Mouse (Mus musculus) olfactory bulb, adult 2 months (tissue): ENCODE measurements at regions not wholly inside any gene's neighbourhood (a gene's known extent, or its start where the extent isn't known, plus 50 kb on each side); places are given as distances from the start of the nearest gene placed in this dataset.
A peak's percentile ranks its signal among the peaks of the same experiment; 100 is the strongest.

Experiments used
- H3K27ac ChIP-seq: fragments of 200-500 bp; 2 replicates; pipeline ENCODE4 v1.5.1; 2012; ENCODE audit warnings: low read depth, low read length; ENCODE audit not compliant: insufficient read depth
- H3K4me1 ChIP-seq: fragments of 200-500 bp; 2 replicates; pipeline ENCODE4 v1.6.1; 2012; ENCODE audit warnings: low read length; ENCODE audit not compliant: control insufficient read depth, insufficient read depth
- H3K4me3 ChIP-seq: fragments of 200-500 bp; 2 replicates; pipeline ENCODE4 v1.5.1; 2012; ENCODE audit warnings: mild to moderate bottlenecking, low read depth, low read length, moderate library complexity; ENCODE audit not compliant: insufficient read depth
- CTCF ChIP-seq: fragments of 200-500 bp; IDR thresholded peaks from 2 replicates; pipeline ENCODE4 v1.5.1; 2012; ENCODE audit warnings: low read depth, mild to moderate bottlenecking, low read length, moderate library complexity; ENCODE audit not compliant: insufficient read depth
- POLR2A ChIP-seq: fragments of 200-500 bp; IDR thresholded peaks from 2 replicates; pipeline ENCODE4 v1.6.1; 2012; ENCODE audit warnings: mild to moderate bottlenecking, low read depth, low read length, moderate library complexity; ENCODE audit not compliant: insufficient read depth
- WGBS: fragments of 180-500 bp; shearing (Covaris S2); methylation state at CpG from one replicate; pipeline ENCODE4 v1.1.7; 2018; 5-methylcytosine and 5-hydroxymethylcytosine counted together

DNA sequence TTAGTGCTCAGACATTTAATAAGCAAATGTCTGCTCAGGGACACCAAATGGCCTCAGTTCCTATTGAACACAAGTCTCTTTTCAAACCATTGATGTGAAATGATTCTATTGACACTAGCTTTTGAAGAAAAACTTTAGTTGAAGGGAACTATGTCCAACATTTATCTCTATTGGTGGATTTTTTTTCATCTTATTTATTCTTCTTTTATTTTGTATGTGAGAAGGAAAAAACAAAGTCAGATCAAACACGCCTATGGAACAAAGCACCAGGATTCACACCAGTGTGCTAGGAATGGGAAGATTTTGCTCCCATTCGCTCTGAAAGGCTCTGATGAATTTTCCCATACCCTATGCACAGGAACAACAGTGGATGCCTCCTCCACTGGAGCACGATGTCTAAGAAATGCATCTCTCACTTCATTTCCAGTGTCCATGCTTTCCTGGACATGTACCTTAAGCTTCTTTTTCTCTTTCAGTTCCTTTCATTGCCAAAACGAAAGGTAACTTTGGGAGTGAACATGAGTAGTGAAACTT lies 416.4 kb downstream of the Tmem161b start:
- Histone ChIP-seq H3K4me3 (no peak overlapping the region), H3K4me1 (no peaks in the 10 kb centered on the region), H3K27ac (no peak overlapping the region)
- 63% methylated on average over 4 of the region's 4 CpGs for WGBS
- no peak for TF ChIP-seq POLR2A
- no peak for TF ChIP-seq CTCF

DNA sequence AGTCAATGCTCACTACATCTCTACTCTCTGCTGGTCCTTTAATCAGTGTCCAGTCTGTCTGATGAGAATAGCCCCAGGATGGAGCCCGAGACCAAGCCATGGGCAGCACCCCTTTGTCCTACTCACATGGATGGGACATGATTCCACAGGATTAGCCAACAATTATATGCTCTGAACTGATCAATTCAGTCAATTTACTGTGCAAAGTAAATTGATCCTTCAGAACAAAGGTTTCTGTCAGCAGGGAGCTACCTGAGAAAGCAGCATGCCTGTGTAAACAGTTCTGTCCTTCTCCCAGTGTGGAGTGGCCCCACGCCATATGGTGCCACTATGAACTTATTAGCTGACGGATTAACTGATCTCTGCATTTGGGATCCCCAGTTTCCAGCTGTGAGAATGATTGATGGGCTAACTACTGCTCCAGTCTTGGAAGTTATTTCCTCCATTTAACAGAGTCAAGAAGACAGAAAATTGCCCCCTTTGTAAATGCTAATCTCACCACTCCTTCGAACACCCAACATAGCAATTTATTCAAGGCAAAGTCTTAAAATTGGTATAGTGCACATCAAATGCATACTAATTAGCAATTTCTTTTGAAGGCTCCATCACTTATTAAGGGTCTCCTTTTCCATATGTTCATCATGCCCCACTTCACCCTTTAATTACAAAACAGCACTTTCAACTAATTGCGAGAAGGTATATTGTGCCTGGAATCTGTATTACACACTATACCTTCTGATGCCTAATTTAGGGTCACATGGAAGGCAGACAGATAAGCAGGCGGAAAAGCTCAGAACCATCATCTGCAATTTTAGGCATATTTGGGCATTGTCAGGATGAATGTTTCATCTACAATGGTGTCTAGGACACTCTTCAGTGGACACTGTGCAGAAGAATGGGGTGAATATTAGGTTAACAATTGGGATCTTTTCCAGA lies 417.3 kb downstream of the Tmem161b start:
- no peak overlapping the region for H3K4me3 ChIP-seq
- 45% methylated on average over 6 of the region's 6 CpGs for WGBS
- TF ChIP-seq CTCF (no peak), POLR2A (no peak)
- H3K4me1 ChIP-seq: no peaks in the 10 kb centered on the region
- H3K27ac ChIP-seq: 0 out of 2 replicates have a peak overlapping the region, but pooled peaks have one; percentile 13

DNA sequence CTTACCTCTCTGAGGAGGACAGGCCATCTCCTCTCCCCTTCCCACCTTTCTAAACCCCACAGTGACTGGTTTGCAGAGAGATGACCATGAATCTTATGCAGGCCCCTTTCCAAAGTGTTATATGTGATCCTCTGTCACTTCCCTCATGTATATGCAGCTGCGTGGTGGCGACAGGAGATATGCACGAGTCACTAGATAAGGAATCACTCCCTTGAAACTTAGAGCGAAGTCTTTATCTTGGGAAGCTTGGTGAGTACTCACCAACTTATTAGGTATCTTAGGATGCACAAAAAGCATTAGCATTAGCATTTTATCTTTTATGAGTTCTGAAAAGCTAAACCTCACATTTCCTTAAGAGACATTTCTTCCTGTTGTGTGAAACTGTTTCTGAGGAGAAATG lies 421.9 kb downstream of the Tmem161b start:
- no peak overlapping the region for H3K4me3 ChIP-seq
- 98% methylated on average over 4 of the region's 4 CpGs for WGBS
- H3K4me1 ChIP-seq: no peaks in the 10 kb centered on the region
- no peak overlapping the region for H3K27ac ChIP-seq
- no peak for TF ChIP-seq CTCF
- TF ChIP-seq POLR2A: no peak

DNA sequence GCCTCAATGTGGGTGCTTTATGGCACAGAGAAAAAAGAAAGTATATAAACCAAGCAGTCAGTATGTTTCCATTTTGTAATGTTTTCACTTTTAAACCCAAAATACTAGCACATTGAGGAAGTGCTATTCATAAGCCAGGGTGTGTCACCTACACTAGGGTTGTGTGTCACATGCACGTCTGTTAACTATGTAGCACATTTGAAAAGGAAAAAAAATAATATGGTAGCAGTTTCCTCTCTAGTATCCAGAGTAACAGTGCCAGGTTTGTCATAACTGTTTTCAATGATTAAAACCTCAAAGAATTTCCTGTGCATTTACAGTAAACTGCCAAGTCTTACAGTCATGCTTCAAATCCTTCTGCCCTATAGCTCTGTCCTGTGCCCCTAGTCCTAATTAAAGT lies 424.8 kb downstream of the Tmem161b start:
- H3K27ac ChIP-seq: no peak overlapping the region
- 88% methylated on average over 1 of the region's 1 CpGs for WGBS
- no peak for TF ChIP-seq CTCF
- H3K4me3 ChIP-seq: no peak overlapping the region
- H3K4me1 ChIP-seq: no peaks in the 10 kb centered on the region

DNA sequence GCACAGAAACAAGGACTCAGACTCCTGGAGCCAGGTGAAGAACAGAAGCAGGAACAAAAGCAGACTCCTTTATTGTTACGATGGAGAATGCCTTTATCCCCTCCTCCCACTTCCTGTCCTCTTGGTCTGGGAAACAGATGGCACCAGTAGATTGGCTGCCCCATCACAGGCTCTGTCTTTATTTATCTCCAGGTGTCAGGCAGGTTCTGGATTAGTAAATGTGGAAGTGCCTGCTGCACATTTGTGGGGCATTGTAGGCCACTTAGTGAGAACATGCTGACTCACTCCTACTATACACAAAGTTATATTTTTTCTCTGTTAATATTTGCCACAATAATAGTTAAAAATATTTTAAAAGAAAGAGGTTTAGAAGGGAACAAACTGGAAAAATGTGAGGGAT lies 426.0 kb downstream of the Tmem161b start:
- TF ChIP-seq POLR2A (no peak), CTCF (no peak)
- no peak overlapping the region for H3K4me3 ChIP-seq
- 81% methylated on average over 1 of the region's 1 CpGs for WGBS
- H3K27ac ChIP-seq: no peak overlapping the region
- H3K4me1 ChIP-seq: no peaks in the 10 kb centered on the region

DNA sequence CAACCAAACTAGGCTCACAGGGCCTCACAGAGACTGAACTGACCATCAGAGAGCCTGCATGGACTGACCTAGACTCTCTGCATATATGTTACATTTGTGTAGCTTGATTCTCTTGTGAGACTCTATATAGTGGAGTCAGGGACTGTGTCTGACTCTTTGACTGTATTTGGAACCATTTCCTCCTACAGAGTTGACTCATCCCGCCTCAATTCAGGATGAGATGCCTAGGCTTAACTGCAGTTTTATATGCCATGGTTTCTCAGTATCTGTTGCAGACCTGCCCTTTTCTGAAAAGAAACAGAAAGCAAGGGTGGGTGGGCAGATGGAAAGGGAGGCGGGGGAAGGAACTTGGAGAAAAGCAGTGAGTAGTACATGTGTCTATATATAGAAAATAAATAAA lies 441.9 kb downstream of the Tmem161b start:
- no peak overlapping the region for H3K4me3 ChIP-seq
- peak overlapping the region; percentile 54 for H3K27ac ChIP-seq
- no peaks in the 10 kb centered on the region for H3K4me1 ChIP-seq
- no peak for TF ChIP-seq POLR2A
- TF ChIP-seq CTCF: no peak
- 48% methylated on average over 2 of the region's 2 CpGs for WGBS

DNA sequence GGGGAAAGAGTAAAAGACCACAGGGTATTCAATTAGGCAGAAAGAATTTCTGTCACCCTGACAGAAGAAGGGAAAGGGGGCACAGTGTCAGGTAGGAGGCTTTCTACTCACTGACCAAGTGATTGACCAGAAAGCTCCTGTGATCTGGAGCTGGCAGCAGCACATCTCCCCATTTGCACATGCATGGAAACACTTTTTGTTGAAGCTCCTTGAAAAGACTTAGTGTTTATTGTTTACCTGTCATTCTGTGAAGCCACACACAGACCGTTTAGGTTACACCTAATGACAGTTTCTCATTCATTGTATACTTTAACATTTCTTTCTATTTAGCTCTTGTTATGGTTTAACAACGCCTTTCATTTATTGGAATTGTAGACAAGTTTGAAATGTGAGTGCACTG lies 458.9 kb downstream of the Tmem161b start:
- Histone ChIP-seq H3K4me1 (no peaks in the 10 kb centered on the region), H3K4me3 (no peak overlapping the region), H3K27ac (no peak overlapping the region)
- TF ChIP-seq CTCF: no peak
- TF ChIP-seq POLR2A: no peak
- WGBS: 49% methylated on average over 2 of the region's 2 CpGs

DNA sequence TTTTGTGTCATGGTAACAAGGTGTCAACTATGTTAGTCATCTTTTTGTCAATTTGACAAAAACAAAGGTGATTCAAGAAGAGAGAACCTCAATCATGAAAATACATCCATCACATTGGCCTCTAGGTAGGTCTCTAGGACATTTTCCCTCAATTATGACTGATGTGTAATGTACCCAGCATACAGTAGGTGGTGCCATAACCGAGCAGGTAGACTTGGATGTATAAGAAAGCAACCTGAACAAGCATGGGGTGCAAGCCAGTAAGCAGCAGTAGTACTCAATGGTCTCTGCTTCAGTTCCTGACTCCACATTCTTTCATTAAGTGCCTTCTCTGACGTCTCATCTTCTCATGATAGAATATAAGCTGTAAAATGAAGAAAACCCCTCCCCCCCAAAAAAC lies 463.8 kb downstream of the Tmem161b start:
- Histone ChIP-seq H3K4me3 (no peak overlapping the region), H3K27ac (no peak overlapping the region), H3K4me1 (peaks cover 3% of the 10 kb centered on the region; the same call in 1 of the 2 replicates)
- TF ChIP-seq POLR2A: no peak
- WGBS: 72% methylated on average over 2 of the region's 2 CpGs

DNA sequence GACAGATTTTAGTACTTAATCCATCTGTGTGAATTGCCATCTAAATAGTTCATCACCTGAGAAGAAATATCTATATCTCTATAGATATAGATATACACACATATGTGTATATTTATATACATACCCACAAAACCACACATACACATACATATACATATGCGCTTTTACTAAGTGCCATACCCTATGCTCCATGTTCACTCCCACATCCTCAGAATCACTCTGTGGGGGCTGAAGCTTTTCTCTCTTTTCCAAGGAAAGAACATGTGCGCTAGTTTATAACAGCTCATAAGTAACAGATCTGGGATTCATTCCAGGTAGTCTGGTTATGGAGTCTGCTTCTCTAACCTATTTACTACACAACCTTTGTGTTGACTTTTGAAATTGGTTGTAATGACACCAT lies 471.4 kb downstream of the Tmem161b start:
- Histone ChIP-seq H3K4me1 (peaks cover 3% of the 10 kb centered on the region; the same call in 1 of the 2 replicates), H3K4me3 (no peak overlapping the region), H3K27ac (no peak overlapping the region)
- WGBS: 85% methylated on average over 2 of the region's 2 CpGs
- no peak for TF ChIP-seq POLR2A
- TF ChIP-seq CTCF: no peak
